Mouse (Mus musculus) kidney, adult 2 months (tissue): ENCODE results near the gene Mcf2l.

ENCODE experiments used
- CTCF ChIP-seq: fragments of 200-500 bp; conservative IDR thresholded peaks from 2 replicates; pipeline ENCODE4 v1.5.1; 2011; ENCODE audit warnings: low read depth, mild to moderate bottlenecking, control low read depth, low read length, moderate library complexity, mixed read lengths; ENCODE audit not compliant: insufficient read depth, insufficient read length
- POLR2A ChIP-seq: fragments of 200-500 bp; IDR thresholded peaks from one replicate; pipeline ENCODE4 v1.6.1; 2011; ENCODE audit warnings: low read depth, low read length, control low read depth

GRCm38 (mm10) chr8:12940549-12940948 is 66.9 kb downstream of the Mcf2l start:
- no peak for TF ChIP-seq CTCF
- TF ChIP-seq POLR2A = no peak
